Mouse (Mus musculus) neural tube, embryonic 11.5 days (tissue): ENCODE results near the gene Pdik1l. TPM values are rescaled to one million over a fixed set of nuclear protein-coding genes. Genes with fewer than 3 reads are reported as not detected.

Source experiments
- ATAC-seq: fragments of 200-750 bp; cut with Nextera tagmentation; 2 replicates; pipeline ENCODE4 v1.8.0; 2017; ENCODE audit warnings: moderate number of reproducible peaks, mild to moderate bottlenecking, moderate TSS enrichment, moderate library complexity; ENCODE audit not compliant: insufficient read depth, low FRiP score, low TSS enrichment
- DNase-seq: peaks from one replicate; pipeline ENCODE4 v3.0.0-alpha.2; 2015; ENCODE audit warnings: low spot score
- H3K27ac ChIP-seq: fragments of 300-500 bp; sonication (generic); 2 replicates; pipeline ENCODE4 v1.5.1; 2014; ENCODE audit warnings: low read depth, mild to moderate bottlenecking, low read length
- H3K27me3 ChIP-seq: fragments of 300-500 bp; sonication (generic); 2 replicates; pipeline ENCODE4 v1.6.1; 2014; ENCODE audit warnings: mild to moderate bottlenecking, low read length, mixed read lengths; ENCODE audit not compliant: control insufficient read depth, insufficient read depth
- H3K36me3 ChIP-seq: fragments of 300-500 bp; sonication (generic); 2 replicates; pipeline ENCODE4 v1.6.1; 2014; ENCODE audit warnings: mild to moderate bottlenecking, low read length, moderate library complexity, mixed read lengths; ENCODE audit not compliant: control insufficient read depth, insufficient read depth
- H3K4me1 ChIP-seq: fragments of 300-500 bp; sonication (generic); 2 replicates; pipeline ENCODE4 v1.6.1; 2014; ENCODE audit warnings: low read length, mixed read lengths; ENCODE audit not compliant: control insufficient read depth, insufficient read depth
- H3K4me2 ChIP-seq: fragments of 300-500 bp; sonication (generic); 2 replicates; pipeline ENCODE4 v1.6.1; 2014; ENCODE audit warnings: low read depth, mild to moderate bottlenecking, moderate library complexity
- H3K4me3 ChIP-seq: fragments of 300-500 bp; sonication (generic); 2 replicates; pipeline ENCODE4 v1.5.1; 2014; ENCODE audit warnings: low read depth, low read length
- H3K9ac ChIP-seq: fragments of 300-500 bp; sonication (generic); 2 replicates; pipeline ENCODE4 v1.6.1; 2014; ENCODE audit warnings: mild to moderate bottlenecking, low read length
- H3K9me3 ChIP-seq: fragments of 300-500 bp; sonication (generic); 2 replicates; pipeline ENCODE4 v1.6.1; 2016; ENCODE audit warnings: low read length; ENCODE audit not compliant: control insufficient read depth
- WGBS: fragments of 180-500 bp; shearing (Covaris S2); extraction: QIAGEN DNeasy Blood & Tissue Kit; methylation state at CpG from one replicate; pipeline ENCODE4 v1.1.7; 2014; 5-methylcytosine and 5-hydroxymethylcytosine counted together
- polyA plus RNA-seq: library from polyadenylated mRNA; unstranded; fragments of >200 nt; fragmentation: Nextera tagmentation; extraction: Ambion mirVana; gene quantifications from 2 replicates; pipeline ENCODE4 v1.2.1, GENCODE M21; 2014

Pdik1l gene
- polyA plus RNA-seq, 1 experiment from 2014 or later, result 23.1 TPM

GRCm38 (mm10) chr4:134316390-134316789, 28.7 kb upstream of the Pdik1l start:
- H3K36me3 ChIP-seq, result no peaks in the 10 kb centered on the region
- no peaks in the 10 kb centered on the region for H3K9me3 ChIP-seq
- H3K9ac ChIP-seq, result no peak overlapping the region
- DNase-seq (no peak), ATAC-seq (no peak)
- WGBS, result 54% methylated on average over 16 of the region's 16 CpGs
- no peak overlapping the region for H3K4me3 ChIP-seq
- no peak overlapping the region for H3K27ac ChIP-seq
- no peak overlapping the region for H3K4me2 ChIP-seq
- no peaks in the 10 kb centered on the region for H3K27me3 ChIP-seq
- no peaks in the 10 kb centered on the region; the same call in 1 of the 2 replicates for H3K4me1 ChIP-seq

- H3K27ac ChIP-seq, result no peak overlapping the region
- WGBS, result 78% methylated on average over 9 of the region's 9 CpGs
- no peaks in the 10 kb centered on the region; the same call in 1 of the 2 replicates for H3K4me1 ChIP-seq
Observed at GRCm38 (mm10) chr4:134315470-134315869, 27.8 kb upstream of the Pdik1l start.

GRCm38 (mm10) chr4:134314876-134315275, 27.2 kb upstream of the Pdik1l start, which contains the start of gene Trim63:
Trim63 (plus strand) TSS chr4:134315120.
- Histone ChIP-seq H3K4me3 (no peak within 1 kb of the TSS), H3K27me3 (no peaks in the 10 kb centered on the region), H3K9me3 (no peaks in the 10 kb centered on the region), H3K4me2 (peak within 1 kb of the TSS; percentile 5; the same call in 1 of the 2 replicates), H3K36me3 (no peaks in the 10 kb centered on the region), H3K4me1 (no peaks in the 10 kb centered on the region; the same call in 1 of the 2 replicates), H3K9ac (peak within 1 kb of the TSS; percentile 29; the same call in 1 of the 2 replicates), H3K27ac (no peak within 1 kb of the TSS)
- ATAC-seq (no peak), DNase-seq (no peak)
- WGBS, result 18% methylated on average over 11 of the region's 11 CpGs

More at GRCm38 (mm10) chr4:134315470-134315869, 27.8 kb upstream of the Pdik1l start:
- Histone ChIP-seq H3K36me3 (no peaks in the 10 kb centered on the region), H3K9ac (no peak overlapping the region; the same call in 1 of the 2 replicates), H3K4me3 (no peak overlapping the region), H3K4me2 (peak overlapping the region; percentile 2; the same call in 1 of the 2 replicates), H3K27me3 (no peaks in the 10 kb centered on the region), H3K9me3 (no peaks in the 10 kb centered on the region)
- DNase-seq, result no peak
- no peak for ATAC-seq

- Histone ChIP-seq H3K36me3 (no peaks in the 10 kb centered on the region), H3K9ac (no peak overlapping the region), H3K27ac (no peak overlapping the region), H3K4me1 (no peaks in the 10 kb centered on the region; the same call in 1 of the 2 replicates), H3K4me3 (no peak overlapping the region), H3K4me2 (no peak overlapping the region), H3K9me3 (no peaks in the 10 kb centered on the region), H3K27me3 (no peaks in the 10 kb centered on the region)
- WGBS, result 81% methylated on average over 4 of the region's 4 CpGs
- no peak for DNase-seq
- ATAC-seq, result no peak
Observed at GRCm38 (mm10) chr4:134314081-134314655, 26.5 kb upstream of the Pdik1l start.

GRCm38 (mm10) chr4:134312901-134313300, 25.2 kb upstream of the Pdik1l start:
- WGBS, result 94% methylated on average over 6 of the region's 6 CpGs
- Histone ChIP-seq H3K4me2 (no peak overlapping the region), H3K9ac (no peak overlapping the region), H3K4me1 (no peaks in the 10 kb centered on the region; the same call in 1 of the 2 replicates), H3K27me3 (no peaks in the 10 kb centered on the region), H3K27ac (no peak overlapping the region), H3K4me3 (no peak overlapping the region), H3K9me3 (no peaks in the 10 kb centered on the region), H3K36me3 (no peaks in the 10 kb centered on the region)
- no peak for ATAC-seq
- no peak for DNase-seq

GRCm38 (mm10) chr4:134312341-134312740, 24.6 kb upstream of the Pdik1l start:
- Histone ChIP-seq H3K9ac (no peak overlapping the region), H3K9me3 (no peaks in the 10 kb centered on the region), H3K27me3 (no peaks in the 10 kb centered on the region), H3K27ac (no peak overlapping the region), H3K36me3 (no peaks in the 10 kb centered on the region), H3K4me2 (no peak overlapping the region), H3K4me3 (no peak overlapping the region), H3K4me1 (no peaks in the 10 kb centered on the region; the same call in 1 of the 2 replicates)
- ATAC-seq, result no peak
- DNase-seq, result no peak
- 93% methylated on average over 5 of the region's 5 CpGs for WGBS

- Histone ChIP-seq H3K4me3 (no peak overlapping the region), H3K27me3 (no peaks in the 10 kb centered on the region), H3K4me1 (no peaks in the 10 kb centered on the region; the same call in 1 of the 2 replicates), H3K9me3 (no peaks in the 10 kb centered on the region), H3K9ac (no peak overlapping the region), H3K4me2 (no peak overlapping the region), H3K27ac (no peak overlapping the region), H3K36me3 (no peaks in the 10 kb centered on the region)
- ATAC-seq (no peak), DNase-seq (no peak)
- WGBS, result 86% methylated on average over 9 of the region's 9 CpGs
Observed at GRCm38 (mm10) chr4:134311784-134312183, 24.1 kb upstream of the Pdik1l start.

- Histone ChIP-seq H3K27me3 (no peaks in the 10 kb centered on the region), H3K9me3 (no peaks in the 10 kb centered on the region), H3K9ac (no peak overlapping the region), H3K4me2 (no peak overlapping the region), H3K27ac (no peak overlapping the region), H3K4me1 (no peaks in the 10 kb centered on the region; the same call in 1 of the 2 replicates), H3K36me3 (no peaks in the 10 kb centered on the region), H3K4me3 (no peak overlapping the region)
- DNase-seq, result no peak
- no peak for ATAC-seq
- WGBS, result 88% methylated on average over 9 of the region's 9 CpGs
Observed at GRCm38 (mm10) chr4:134310656-134311055, 23.0 kb upstream of the Pdik1l start.

- Histone ChIP-seq H3K27me3 (no peaks in the 10 kb centered on the region), H3K36me3 (no peaks in the 10 kb centered on the region), H3K4me1 (no peaks in the 10 kb centered on the region), H3K4me2 (no peak overlapping the region), H3K9me3 (no peaks in the 10 kb centered on the region), H3K9ac (no peak overlapping the region), H3K27ac (no peak overlapping the region), H3K4me3 (no peak overlapping the region)
- ATAC-seq (no peak), DNase-seq (no peak)
- 87% methylated on average over 7 of the region's 7 CpGs for WGBS
Observed at GRCm38 (mm10) chr4:134310106-134310505, 22.4 kb upstream of the Pdik1l start.
